Mouse (Mus musculus) testis, postnatal 14 days (tissue): Measurements from ENCODE around the gene Lmntd1.

Source experiments
- DNase-seq: peaks from one replicate; pipeline ENCODE4 v3.0.0; 2021; ENCODE audit warnings: low spot score

The Lmntd1 gene

GRCm38 (mm10) chr6:145604648-145605047, 9.5 kb downstream of the Lmntd1 start:
- no peak for DNase-seq

- no peak for DNase-seq
These were observed 10.0 kb downstream of the Lmntd1 start for GRCm38 (mm10) chr6:145604126-145604525.

GRCm38 (mm10) chr6:145598794-145599555, 15.1 kb downstream of the Lmntd1 start:
- DNase-seq, result no peak

DNA sequence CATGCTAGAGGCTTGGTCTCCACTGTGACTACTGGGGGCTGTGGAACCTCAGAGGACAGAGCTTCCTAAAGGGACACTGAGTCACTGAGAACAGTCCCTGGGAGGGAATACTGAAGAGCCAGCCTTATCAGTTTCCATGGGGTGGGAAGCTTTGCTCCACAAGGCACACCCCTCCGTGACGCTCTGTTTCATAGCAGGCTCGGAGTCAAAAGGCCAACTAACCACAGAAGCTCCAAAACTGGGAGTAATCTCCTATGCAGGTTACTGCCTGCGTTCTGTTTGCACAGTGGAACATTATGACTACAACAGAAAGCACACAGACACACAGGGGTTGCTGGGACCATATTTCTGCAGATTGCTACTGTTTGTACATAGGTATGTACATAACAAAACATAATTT, 18.2 kb downstream of the Lmntd1 start:
- no peak for DNase-seq

- DNase-seq, result no peak
These were observed 20.1 kb downstream of the Lmntd1 start for GRCm38 (mm10) chr6:145593991-145594390.

- DNase-seq, result no peak
These were observed 21.6 kb downstream of the Lmntd1 start for GRCm38 (mm10) chr6:145592531-145592998.

DNA sequence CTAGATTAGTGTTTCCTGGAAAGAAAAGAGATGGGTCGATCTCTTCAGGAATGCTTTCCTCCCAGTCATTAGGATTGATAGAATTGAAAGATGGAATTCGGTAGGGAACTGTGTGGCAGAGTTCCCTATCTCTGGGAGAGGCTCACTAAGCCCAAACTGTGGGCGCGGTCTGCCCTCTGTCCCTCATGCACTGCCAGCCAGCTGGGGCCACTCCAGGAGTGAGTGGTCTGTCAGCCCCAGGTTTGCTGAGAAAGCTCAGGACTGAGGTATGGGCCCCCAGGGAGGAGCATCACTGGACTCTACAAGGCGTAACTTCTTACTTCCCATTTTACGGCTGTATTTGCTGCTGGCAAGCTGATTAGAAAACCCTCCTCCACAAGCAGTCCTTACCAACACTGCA, 22.1 kb downstream of the Lmntd1 start:
- no peak for DNase-seq

DNA sequence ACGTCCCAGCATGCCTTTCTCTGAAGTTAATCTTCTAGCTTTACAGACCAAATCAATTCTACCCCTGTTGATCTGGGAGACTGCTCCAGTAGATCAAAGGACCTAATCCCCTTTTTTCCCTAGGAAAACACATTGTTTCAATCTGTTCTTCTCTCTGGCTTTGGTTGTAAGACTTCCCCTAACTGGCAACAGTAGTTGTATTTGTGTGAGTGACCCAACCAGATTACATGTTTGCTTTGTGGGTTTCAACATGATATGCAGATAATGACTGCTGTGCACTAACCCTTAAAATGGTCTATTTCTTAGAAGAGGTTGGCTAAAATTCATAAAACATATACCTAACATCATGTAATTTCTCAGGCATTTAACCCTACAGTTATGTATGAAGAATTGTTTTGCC, 22.5 kb downstream of the Lmntd1 start:
- no peak for DNase-seq

GRCm38 (mm10) chr6:145590501-145591293, 23.4 kb downstream of the Lmntd1 start:
- DNase-seq, result no peak

DNA sequence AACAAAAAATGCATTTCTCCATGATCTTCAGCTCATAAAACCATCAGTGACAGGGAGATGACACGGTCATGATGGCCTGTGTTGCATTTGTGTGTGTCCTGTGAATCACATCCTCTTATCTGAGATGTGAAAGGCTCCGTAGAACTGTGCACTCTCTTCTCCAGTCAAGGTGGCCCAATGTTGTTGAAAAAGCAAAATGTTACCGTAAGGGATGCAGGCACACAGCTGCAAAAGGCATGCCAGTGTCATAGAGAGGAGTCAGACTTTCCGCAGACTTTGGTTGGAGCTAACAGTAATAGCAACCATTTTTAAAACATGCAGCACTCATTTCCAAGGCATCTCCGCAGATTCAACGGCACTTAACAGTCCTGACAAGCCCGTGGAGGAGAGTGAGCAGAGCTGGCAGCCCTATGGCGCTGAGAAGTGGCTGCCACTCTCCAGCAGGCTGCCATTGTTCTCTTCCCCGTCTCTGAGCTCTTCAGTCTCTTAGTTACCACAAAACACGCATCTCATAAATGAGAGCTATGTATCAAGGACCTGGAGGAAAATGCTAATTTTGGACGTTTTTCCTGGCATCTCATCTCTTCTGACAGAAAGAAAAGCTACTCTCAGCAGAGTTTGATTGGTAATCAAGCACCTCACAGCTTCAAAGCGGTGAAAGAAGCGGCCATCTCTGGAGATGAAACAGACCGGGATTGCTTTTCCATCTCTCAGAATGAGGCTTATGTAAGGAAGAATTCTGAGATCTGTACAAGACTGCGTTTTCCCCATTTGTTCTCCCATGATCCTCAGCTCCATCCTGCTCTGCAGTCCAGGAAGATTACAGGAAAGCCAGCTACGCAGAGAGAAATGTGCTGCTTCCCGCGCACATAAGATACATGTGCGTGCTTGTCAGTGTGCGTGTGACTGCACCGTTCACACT, 28.8 kb downstream of the Lmntd1 start:
- DNase-seq, result no peak

DNA sequence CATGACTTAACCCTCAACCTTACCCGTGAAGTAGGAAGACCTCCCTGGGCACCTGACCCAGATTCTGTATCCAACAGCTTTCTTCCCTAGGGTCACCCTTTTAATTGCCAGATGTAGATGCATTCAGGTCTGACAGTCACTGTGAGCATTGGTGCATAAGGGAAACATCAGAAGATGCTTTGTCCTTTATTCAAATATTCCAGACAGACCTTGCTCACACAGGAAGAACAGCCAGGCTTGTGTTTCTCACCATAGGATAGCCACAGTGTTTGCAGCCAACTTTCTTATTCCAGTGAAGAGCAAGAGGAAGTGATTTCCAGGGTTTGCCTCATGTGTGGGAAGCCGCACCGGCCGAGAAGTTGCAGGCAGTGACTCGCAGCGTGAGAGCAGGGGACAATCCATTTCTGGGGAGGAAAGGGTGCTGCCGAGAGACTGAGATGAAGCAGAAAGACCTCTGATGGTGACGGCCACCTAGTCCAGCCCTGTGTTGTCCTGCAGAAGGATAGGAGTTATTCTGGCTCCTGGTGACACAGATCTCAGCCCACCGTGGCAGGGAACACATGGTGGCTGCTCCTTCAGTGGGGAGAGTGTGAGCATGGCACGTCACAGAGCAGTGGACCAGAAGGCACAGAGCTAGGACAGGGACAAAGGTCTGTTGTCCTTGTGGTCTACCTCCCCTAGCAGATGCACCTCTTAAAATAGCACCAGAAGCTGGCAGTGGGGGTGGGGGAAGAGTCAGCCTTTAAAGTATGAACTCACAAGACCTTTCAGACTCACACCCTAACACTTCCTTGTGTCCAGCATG, 32.6 kb downstream of the Lmntd1 start:
- no peak for DNase-seq

- no peak for DNase-seq
These were observed 34.4 kb downstream of the Lmntd1 start for GRCm38 (mm10) chr6:145579761-145580160.

GRCm38 (mm10) chr6:145578457-145579185, 35.5 kb downstream of the Lmntd1 start:
- peak; percentile 33 for DNase-seq

- no peak for DNase-seq
These were observed 37.4 kb downstream of the Lmntd1 start for GRCm38 (mm10) chr6:145576762-145577161.

GRCm38 (mm10) chr6:145573250-145574013, 40.7 kb downstream of the Lmntd1 start:
- DNase-seq, result no peak

- DNase-seq, result no peak
These were observed 45.4 kb downstream of the Lmntd1 start for GRCm38 (mm10) chr6:145568701-145569100.

GRCm38 (mm10) chr6:145567832-145568231, 46.3 kb downstream of the Lmntd1 start:
- DNase-seq, result no peak

GRCm38 (mm10) chr6:145567296-145567695, 46.8 kb downstream of the Lmntd1 start:
- no peak for DNase-seq

DNA sequence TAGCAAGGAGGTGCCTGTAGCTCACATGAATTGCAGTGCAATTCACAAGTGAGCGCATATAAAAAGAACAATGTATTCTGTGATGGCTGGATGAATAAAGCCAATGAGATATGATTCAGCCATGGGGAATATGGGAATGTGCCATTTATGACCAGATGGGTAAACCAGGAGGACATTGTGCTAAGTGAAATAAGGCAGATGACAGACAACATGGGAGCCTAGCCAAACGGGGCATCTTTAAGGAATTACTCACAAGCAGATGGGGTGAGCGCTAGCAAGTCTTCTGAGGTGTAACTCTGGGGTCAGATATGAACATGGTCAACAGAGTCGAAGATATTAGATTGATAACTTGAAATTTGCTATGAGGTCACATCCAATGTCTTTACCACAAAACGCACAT, 48.5 kb downstream of the Lmntd1 start:
- no peak for DNase-seq

DNA sequence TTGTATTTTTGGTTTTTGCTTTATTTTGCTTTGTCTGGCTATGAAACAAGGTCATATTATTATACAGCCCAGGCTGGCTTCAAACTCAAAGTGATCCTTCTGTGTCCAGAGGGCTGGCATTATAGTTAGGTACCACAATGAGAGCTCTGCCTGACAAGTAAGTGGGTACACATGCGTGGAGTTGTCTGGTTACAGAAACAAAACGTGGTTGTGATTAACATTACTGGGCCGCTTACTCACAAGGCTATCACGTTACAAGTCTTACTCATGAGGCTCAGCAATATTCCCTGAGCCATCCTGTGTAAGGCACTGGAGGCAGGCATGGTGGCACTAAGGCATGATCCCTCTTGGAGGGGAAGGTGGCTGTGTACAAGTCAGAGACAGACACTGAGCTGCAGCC, 49.4 kb downstream of the Lmntd1 start:
- no peak for DNase-seq
